In the genomic region with DNA sequence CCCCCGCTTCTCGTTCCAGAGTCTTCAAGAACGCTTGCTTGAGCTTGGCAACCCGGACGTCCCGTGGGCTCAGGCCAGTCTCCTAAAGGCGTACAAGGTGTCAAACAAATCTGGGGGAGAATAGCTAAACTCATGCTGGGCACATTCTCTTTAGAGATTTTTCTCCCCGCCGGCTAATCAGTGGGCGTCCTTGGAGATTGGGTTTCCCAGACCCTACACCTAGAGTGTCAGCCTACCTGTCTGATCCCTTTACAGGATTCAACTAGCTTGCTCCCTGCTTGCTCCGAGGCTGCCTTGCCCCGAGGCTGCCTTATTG, we compare ENCODE assay signal across 8 mouse cellular contexts. TPM values are rescaled to one million over a fixed set of nuclear protein-coding genes. Genes with fewer than 3 reads are reported as not detected.
DNase-seq lines count a peak whose midpoint lies in the region; ATAC-seq and TF ChIP-seq lines count a peak whose summit lies in the region.

No protein-coding gene starts in this region.

- DNase-seq in embryo, embryonic 9.5 days (ENCODE audit: extremely low spot score): peak; percentile 43
- no peak for DNase-seq in embryo, embryonic 10.5 days (ENCODE audit: low spot score)
- DNase-seq in forebrain, embryonic 14.5 days (ENCODE audit: low spot score): peak; percentile 29
- DNase-seq in right cerebral cortex, postnatal 10 days (ENCODE audit: low spot score in 2 of 2): no peak
- DNase-seq in adrenal gland, adult 18-20 months (ENCODE audit: low spot score in 2 of 2): no peak
- no peak for DNase-seq in right cerebral cortex, postnatal 4 days

- H3K36me3 ChIP-seq in C2C12 (ENCODE audit: control insufficient read depth, insufficient read depth) (no peaks in the 10 kb centered on the region), macrophage (ENCODE audit: inconsistent target) (no peaks in the 10 kb centered on the region)
- H3K36me3 ChIP-seq in forebrain, embryonic 14.5 days (ENCODE audit: control insufficient read depth, insufficient read depth, low read length): no peaks in the 10 kb centered on the region

- no peaks in the 10 kb centered on the region for H3K9me3 ChIP-seq in forebrain, embryonic 14.5 days (replicated peaks; ENCODE audit: control insufficient read depth, low read length)

- H3K79me2 ChIP-seq in C2C12 (ENCODE audit: control insufficient read depth, insufficient read depth) (peaks cover 17% of the 10 kb centered on the region), macrophage (ENCODE audit: inconsistent target) (peaks cover 54% of the 10 kb centered on the region)

- ATAC-seq in forebrain, embryonic 14.5 days: no peak

- H3K9ac ChIP-seq in forebrain, embryonic 14.5 days (ENCODE audit: low read length): peak overlapping the region; percentile 55; the same call in 1 of the 2 replicates

- under 1% methylated on average over 12 of the region's 12 CpGs for WGBS in forebrain, embryonic 14.5 days
- WGBS in macrophage (ENCODE audit: missing documents): 9% methylated on average over 12 of the region's 12 CpGs

- H3ac ChIP-seq in C2C12 (ENCODE audit: control insufficient read depth, insufficient read length, low read depth): peak overlapping the region; percentile 84

- H3K79me3 ChIP-seq in C2C12 (ENCODE audit: low read depth): no peaks in the 10 kb centered on the region

- no peaks in the 10 kb centered on the region for H3K27me3 ChIP-seq in C2C12 (ENCODE audit: control insufficient read depth, insufficient read depth, insufficient read length)
- peaks cover 27% of the 10 kb centered on the region for H3K27me3 ChIP-seq in forebrain, embryonic 14.5 days (replicated peaks; ENCODE audit: control insufficient read depth, insufficient read depth, low read length)

- no peak for TF ChIP-seq CTCF in C2C12 (IDR thresholded peaks at IDR 0.05; ENCODE audit: control insufficient read depth, insufficient read depth, insufficient read length)

- H3K4me3 ChIP-seq in C2C12 (ENCODE audit: insufficient read depth, poor library complexity, severe bottlenecking): peak overlapping the region; percentile 64
- peak overlapping the region; percentile 52 for H3K4me3 ChIP-seq in forebrain, embryonic 14.5 days (ENCODE audit: low read depth, low read length)
- peak overlapping the region; percentile 89 for H3K4me3 ChIP-seq in macrophage (ENCODE audit: inconsistent target)

- H3K27ac ChIP-seq in forebrain, embryonic 14.5 days (ENCODE audit: low read depth, low read length): no peak overlapping the region
- peak overlapping the region; percentile 43 for H3K27ac ChIP-seq in macrophage

- H3K4me1 ChIP-seq in forebrain, embryonic 14.5 days (ENCODE audit: control insufficient read depth, insufficient read depth, low read length): peaks cover 8% of the 10 kb centered on the region; the same call in 1 of the 2 replicates

- H3K4me2 ChIP-seq in forebrain, embryonic 14.5 days (ENCODE audit: low read length): peak overlapping the region; percentile 95

TF ChIP-seq in C2C12, 6 proteins besides CTCF, POLR2A, EP300 and RAD21:
- no peak for TF ChIP-seq FOSL1 (IDR thresholded peaks at IDR 0.05; ENCODE audit: insufficient read depth, low read length, poor library complexity, severe bottlenecking)
- TF ChIP-seq USF1 (IDR thresholded peaks at IDR 0.05; ENCODE audit: low read depth): no peak
- no peak for TF ChIP-seq MYOD1 (IDR thresholded peaks at IDR 0.05; ENCODE audit: control insufficient read depth, insufficient read length, low read depth)
- no peak for TF ChIP-seq CEBPB (IDR thresholded peaks at IDR 0.05; ENCODE audit: low read depth)
- TF ChIP-seq MYOG (IDR thresholded peaks at IDR 0.05; ENCODE audit: control insufficient read depth, extremely low read depth, insufficient read length): no peak
- TF ChIP-seq MAX (IDR thresholded peaks at IDR 0.05): no peak

RNA-seq across cellular contexts. Expression of gene Anxa11, which starts 0.7 kb away (rescaled TPM):
- 33.3 TPM for polyA plus RNA-seq in C2C12 (2012; fragmentation: generic; extraction: Trizol)
- polyA plus RNA-seq in forebrain, embryonic 14.5 days (2014; fragmentation: Nextera tagmentation; extraction: Ambion mirVana): 2.3 and 3.1 TPM in 2 replicates
- total RNA-seq in macrophage (2018; cell fraction: chromatin; rRNA removed): 10 to 100 TPM; 26.7 to 84.8 (median 38.4) TPM
- total RNA-seq in macrophage (2018; cell fraction: cytosol; rRNA removed): 10 to 100 TPM; 48.8 to 89.3 (median 64.4) TPM
- 10 to 100 TPM; 34.0 to 69.6 (median 44.3) TPM for total RNA-seq in macrophage (2018; cell fraction: nucleus; rRNA removed)
- polyA plus RNA-seq in macrophage (2018): 50.5 to 77.1 TPM (median 76.9 TPM) in 3 replicates
- total RNA-seq in adrenal gland, adult 18-20 months (2021): 10 to 100 TPM; 57.3 to 95.1 TPM

Comparison
In these comparisons a context has a peak if more than half of its experiments do, and no peak if none do; other contexts are left out.
1. DNase-seq: peak in embryo, embryonic 9.5 days (single experiment) and forebrain, embryonic 14.5 days (single experiment); none in embryo, embryonic 10.5 days (single experiment), right cerebral cortex, postnatal 10 days (0 of 2), adrenal gland, adult 18-20 months (0 of 2) and right cerebral cortex, postnatal 4 days (single experiment).
2. Peak in every context shown above with its lines, with median percentiles within 50 percentile points of each other: H3K4me3 ChIP-seq.